Comparison of ENCODE assay signal across 8 mouse cellular contexts in the genomic region with DNA sequence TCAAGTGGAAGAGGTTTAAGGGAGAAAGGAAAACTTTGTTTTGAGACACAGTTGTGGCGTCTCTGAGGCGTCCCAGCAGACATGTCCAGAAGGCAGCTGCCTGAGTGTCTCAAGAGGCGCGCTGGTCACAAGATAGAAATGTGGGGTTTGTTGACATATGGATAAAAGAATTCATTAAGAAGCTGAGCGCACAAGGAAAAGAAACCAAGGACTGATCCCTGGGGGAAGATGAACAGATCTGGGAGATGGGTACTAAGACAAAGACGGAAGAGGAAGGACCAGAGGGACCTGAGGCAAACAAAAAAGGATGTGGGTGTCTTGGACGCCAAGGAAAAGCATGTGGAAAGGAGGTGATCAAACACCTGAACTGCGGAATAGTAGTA.
A peak's percentile ranks its signal among the peaks of the same experiment; 100 is the strongest.
DNase-seq lines count a peak whose midpoint lies in the region; ATAC-seq lines count a peak whose summit lies in the region.

No protein-coding gene starts in this region.

- DNase-seq in forebrain, embryonic 14.5 days (ENCODE audit: low spot score): no peak
- no peak for DNase-seq in liver, embryonic 11.5 days (ENCODE audit: low spot score)
- DNase-seq in liver: no peak
- no peak for DNase-seq in right cerebral cortex, postnatal 10 days (ENCODE audit: low spot score in 2 of 2)
- no peak for DNase-seq in ovary, postnatal 14 days (ENCODE audit: low spot score)

- H3K4me3 ChIP-seq in forebrain, embryonic 13.5 days: no peak overlapping the region
- H3K4me3 ChIP-seq in forebrain, embryonic 14.5 days (ENCODE audit: low read depth, low read length): no peak overlapping the region
- no peak overlapping the region for H3K4me3 ChIP-seq in liver, embryonic 11.5 days (ENCODE audit: low read depth, low read length)
- no peak overlapping the region for H3K4me3 ChIP-seq in liver, embryonic 15.5 days (replicated peaks)
- H3K4me3 ChIP-seq in neural tube, embryonic 15.5 days (replicated peaks): no peak overlapping the region

- no peak overlapping the region for H3K9ac ChIP-seq in forebrain, embryonic 13.5 days
- H3K9ac ChIP-seq in forebrain, embryonic 14.5 days (ENCODE audit: low read length): no peak overlapping the region
- H3K9ac ChIP-seq in liver, embryonic 11.5 days (ENCODE audit: low read depth, low read length): no peak overlapping the region
- no peak overlapping the region for H3K9ac ChIP-seq in liver, embryonic 15.5 days
- no peak overlapping the region; the same call in 1 of the 2 replicates for H3K9ac ChIP-seq in neural tube, embryonic 15.5 days (replicated peaks)

- 57% methylated on average over 8 of the region's 8 CpGs for WGBS in forebrain, embryonic 13.5 days
- 64% methylated on average over 8 of the region's 8 CpGs for WGBS in forebrain, embryonic 14.5 days
- WGBS in liver, embryonic 11.5 days: 58% methylated on average over 8 of the region's 8 CpGs
- WGBS in liver, embryonic 15.5 days (ENCODE audit: insufficient replicate concordance): 46% methylated on average over 8 of the region's 8 CpGs
- 66% methylated on average over 8 of the region's 8 CpGs for WGBS in neural tube, embryonic 15.5 days

- H3K27ac ChIP-seq in forebrain, embryonic 13.5 days: no peak overlapping the region
- no peak overlapping the region for H3K27ac ChIP-seq in forebrain, embryonic 14.5 days (ENCODE audit: low read depth, low read length)
- no peak overlapping the region for H3K27ac ChIP-seq in liver, embryonic 11.5 days (ENCODE audit: low read depth, low read length)
- no peak overlapping the region for H3K27ac ChIP-seq in liver, embryonic 15.5 days (replicated peaks)
- H3K27ac ChIP-seq in neural tube, embryonic 15.5 days (replicated peaks): no peak overlapping the region

- H3K9me3 ChIP-seq in forebrain, embryonic 13.5 days (replicated peaks): no peaks in the 10 kb centered on the region
- no peaks in the 10 kb centered on the region for H3K9me3 ChIP-seq in forebrain, embryonic 14.5 days (replicated peaks; ENCODE audit: control insufficient read depth, low read length)
- H3K9me3 ChIP-seq in liver, embryonic 11.5 days (ENCODE audit: control insufficient read depth, low read length): no peaks in the 10 kb centered on the region
- H3K9me3 ChIP-seq in liver, embryonic 15.5 days (replicated peaks): no peaks in the 10 kb centered on the region
- no peaks in the 10 kb centered on the region for H3K9me3 ChIP-seq in neural tube, embryonic 15.5 days (replicated peaks)

- no peak for ATAC-seq in forebrain, embryonic 13.5 days
- ATAC-seq in forebrain, embryonic 14.5 days: no peak
- ATAC-seq in liver, embryonic 11.5 days (replicated peaks; ENCODE audit: low FRiP score): no peak
- ATAC-seq in liver, embryonic 15.5 days (ENCODE audit: insufficient read depth): no peak
- peak; percentile 24; the same call in 1 of the 2 replicates for ATAC-seq in neural tube, embryonic 15.5 days (ENCODE audit: low FRiP score)

- no peaks in the 10 kb centered on the region for H3K27me3 ChIP-seq in forebrain, embryonic 13.5 days
- H3K27me3 ChIP-seq in forebrain, embryonic 14.5 days (replicated peaks; ENCODE audit: control insufficient read depth, insufficient read depth, low read length): no peaks in the 10 kb centered on the region
- H3K27me3 ChIP-seq in liver, embryonic 11.5 days (replicated peaks; ENCODE audit: control insufficient read depth, insufficient read depth, low read length): peaks cover 3% of the 10 kb centered on the region; the same call in 1 of the 2 replicates
- no peaks in the 10 kb centered on the region for H3K27me3 ChIP-seq in liver, embryonic 15.5 days
- H3K27me3 ChIP-seq in neural tube, embryonic 15.5 days (replicated peaks): no peaks in the 10 kb centered on the region

- no peaks in the 10 kb centered on the region for H3K4me1 ChIP-seq in forebrain, embryonic 13.5 days
- no peaks in the 10 kb centered on the region for H3K4me1 ChIP-seq in forebrain, embryonic 14.5 days (ENCODE audit: control insufficient read depth, insufficient read depth, low read length)
- H3K4me1 ChIP-seq in liver, embryonic 11.5 days (replicated peaks; ENCODE audit: control insufficient read depth, insufficient read depth, low read length): no peaks in the 10 kb centered on the region
- peaks cover 8% of the 10 kb centered on the region; the same call in 1 of the 2 replicates for H3K4me1 ChIP-seq in liver, embryonic 15.5 days (replicated peaks)
- H3K4me1 ChIP-seq in neural tube, embryonic 15.5 days: peaks cover 12% of the 10 kb centered on the region

- no peaks in the 10 kb centered on the region for H3K36me3 ChIP-seq in forebrain, embryonic 13.5 days (ENCODE audit: poor library complexity, severe bottlenecking)
- H3K36me3 ChIP-seq in forebrain, embryonic 14.5 days (ENCODE audit: control insufficient read depth, insufficient read depth, low read length): no peaks in the 10 kb centered on the region
- H3K36me3 ChIP-seq in liver, embryonic 11.5 days (ENCODE audit: control insufficient read depth, insufficient read depth, low read length): no peaks in the 10 kb centered on the region
- no peaks in the 10 kb centered on the region for H3K36me3 ChIP-seq in liver, embryonic 15.5 days (replicated peaks)
- no peaks in the 10 kb centered on the region for H3K36me3 ChIP-seq in neural tube, embryonic 15.5 days

- H3K4me2 ChIP-seq in forebrain, embryonic 13.5 days: peak overlapping the region; percentile 55; the same call in 1 of the 2 replicates
- H3K4me2 ChIP-seq in forebrain, embryonic 14.5 days (ENCODE audit: low read length): no peak overlapping the region
- peak overlapping the region; percentile 62 for H3K4me2 ChIP-seq in liver, embryonic 11.5 days
- H3K4me2 ChIP-seq in liver, embryonic 15.5 days: peak overlapping the region; percentile 17
- no peak overlapping the region; the same call in 1 of the 2 replicates for H3K4me2 ChIP-seq in neural tube, embryonic 15.5 days

Comparison
In these comparisons a context has a peak if more than half of its experiments do, and no peak if none do; other contexts are left out.
1. H3K4me2 ChIP-seq: peak in forebrain, embryonic 13.5 days (single experiment), liver, embryonic 11.5 days (single experiment) and liver, embryonic 15.5 days (single experiment); none in forebrain, embryonic 14.5 days (single experiment) and neural tube, embryonic 15.5 days (single experiment).